Mouse (Mus musculus) left cerebral cortex, postnatal 4 days (tissue): Measurements from ENCODE around the gene Mvp. TPM values are rescaled to one million over a fixed set of nuclear protein-coding genes. Genes with fewer than 3 reads are reported as not detected.

ENCODE experiments used
- DNase-seq: peaks from one replicate; pipeline ENCODE4 v3.0.0-alpha.2; 2022
- intact Hi-C: fragments of 180-260 bp; cut with DNase I; formaldehyde crosslinking; loops from one replicate; pipeline ENCODE4 v1.15.1; 2025
- total RNA-seq, 2 experiments: library from RNA; stranded (reverse); gene quantifications; 2 replicates each; pipeline ENCODE4 v1.2.3; 2021

Gene Mvp
- total RNA-seq, 2 experiments from 2014 or later, result 5.4 to 6.0 TPM

GRCm38 (mm10) chr7:126999568-126999967 lies 14.9 kb downstream of the Mvp start:
- no peak for DNase-seq
- intact Hi-C loops, result no loop called here

- no peak for DNase-seq
- intact Hi-C loops, result no loop called here
Measured at GRCm38 (mm10) chr7:126996449-126996848, 18.0 kb downstream of the Mvp start.

- DNase-seq, result no peak
Measured at GRCm38 (mm10) chr7:126988816-126989215, 25.6 kb downstream of the Mvp start.

GRCm38 (mm10) chr7:126986319-126986718 lies 28.1 kb downstream of the Mvp start:
- peak; percentile 60 for DNase-seq
- intact Hi-C loops, result no loop called here

More at GRCm38 (mm10) chr7:126988816-126989215, 25.6 kb downstream of the Mvp start:
- intact Hi-C loops, result no loop called here

- no peak for DNase-seq
- intact Hi-C loops, result no loop called here
Measured at GRCm38 (mm10) chr7:126984667-126985444, 29.6 kb downstream of the Mvp start.

- no peak for DNase-seq
- intact Hi-C loops, result no loop called here
Measured at GRCm38 (mm10) chr7:126983113-126983512, 31.3 kb downstream of the Mvp start.

GRCm38 (mm10) chr7:126982054-126982453 lies 32.4 kb downstream of the Mvp start:
- intact Hi-C loops, result no loop called here
- no peak for DNase-seq

GRCm38 (mm10) chr7:126981601-126982000 lies 32.8 kb downstream of the Mvp start:
- intact Hi-C loops, result no loop called here
- DNase-seq, result no peak

- no peak for DNase-seq
- intact Hi-C loops, result no loop called here
Measured at GRCm38 (mm10) chr7:126978841-126979240, 35.6 kb downstream of the Mvp start.

GRCm38 (mm10) chr7:126976878-126977459 lies 37.5 kb downstream of the Mvp start:
- intact Hi-C loops, result no loop called here

GRCm38 (mm10) chr7:126975950-126976866 lies 38.2 kb downstream of the Mvp start, which contains the start of gene Cdiptos:
Cdiptos (minus strand) TSS chr7:126976098.
- peak; percentile 98 for DNase-seq
- intact Hi-C loops, result no loop called here

More at GRCm38 (mm10) chr7:126976878-126977459, 37.5 kb downstream of the Mvp start:
- no peak for DNase-seq

GRCm38 (mm10) chr7:126975893-126975949 lies 38.7 kb downstream of the Mvp start, which contains the start of gene Cdipt:
Cdipt (plus strand) TSS chr7:126975914.
- intact Hi-C loops, result no loop called here
- DNase-seq, result no peak

GRCm38 (mm10) chr7:126975493-126975892 lies 38.9 kb downstream of the Mvp start:
- DNase-seq, result no peak
- intact Hi-C loops, result no loop called here

GRCm38 (mm10) chr7:126967361-126967760 lies 47.1 kb downstream of the Mvp start:
- intact Hi-C loops, result no loop called here
- no peak for DNase-seq

GRCm38 (mm10) chr7:126965568-126965967 lies 48.9 kb downstream of the Mvp start:
- intact Hi-C loops, result no loop called here

GRCm38 (mm10) chr7:126963548-126964286 lies 50.7 kb downstream of the Mvp start:
- intact Hi-C loops, result no loop called here
- DNase-seq, result peak; percentile 34

More at GRCm38 (mm10) chr7:126965568-126965967, 48.9 kb downstream of the Mvp start:
- peak; percentile 39 for DNase-seq

- intact Hi-C loops, result no loop called here
Measured at GRCm38 (mm10) chr7:126961965-126962364, 52.5 kb downstream of the Mvp start.

GRCm38 (mm10) chr7:126961095-126961494 lies 53.3 kb downstream of the Mvp start:
- no peak for DNase-seq
- intact Hi-C loops, result no loop called here

More at GRCm38 (mm10) chr7:126961965-126962364, 52.5 kb downstream of the Mvp start:
- no peak for DNase-seq

- DNase-seq, result no peak
- intact Hi-C loops, result no loop called here
Measured at GRCm38 (mm10) chr7:126959780-126960179, 54.6 kb downstream of the Mvp start.

- DNase-seq, result no peak
- intact Hi-C loops, result no loop called here
Measured at GRCm38 (mm10) chr7:126955125-126955524, 59.3 kb downstream of the Mvp start.

- intact Hi-C loops, result no loop called here
Measured at GRCm38 (mm10) chr7:126952646-126953045, 61.8 kb downstream of the Mvp start.

More at GRCm38 (mm10) chr7:126952646-126953045, 61.8 kb downstream of the Mvp start:
- peak; percentile 38 for DNase-seq
